Mouse (Mus musculus): ENCODE data around the gene Tnrc6b. TPM values are rescaled to one million over a fixed set of nuclear protein-coding genes. Genes with fewer than 3 reads are reported as not detected.

Tnrc6b gene
- polyA plus RNA-seq, 1 experiment from 2014 or later: 6.5 TPM

GRCm38 (mm10) chr15:80753351-80753750 lies 42.2 kb downstream of the Tnrc6b start:
- no peaks in the 10 kb centered on the region; the same call in 1 of the 2 replicates for H3K36me3 ChIP-seq (ENCODE audit: control insufficient read depth, insufficient read depth)
- H3K4me1 ChIP-seq (replicated peaks; ENCODE audit: control insufficient read depth, insufficient read depth, low read length): no peaks in the 10 kb centered on the region
- no peak for ATAC-seq
- no peak overlapping the region for H3K9ac ChIP-seq (ENCODE audit: low read depth, low read length)
- TF ChIP-seq CTCF (IDR thresholded peaks at IDR 0.05; ENCODE audit: low read depth): no peak
- 70% methylated on average over 6 of the region's 6 CpGs for WGBS
- H3K27me3 ChIP-seq (replicated peaks; ENCODE audit: control insufficient read depth, insufficient read depth, low read length): no peaks in the 10 kb centered on the region
- H3K4me3 ChIP-seq (ENCODE audit: low read depth, low read length): no peak overlapping the region
- H3K9me3 ChIP-seq (ENCODE audit: control insufficient read depth): no peaks in the 10 kb centered on the region
- no peak overlapping the region for H3K27ac ChIP-seq (ENCODE audit: low read depth, low read length)
- H3K4me2 ChIP-seq (replicated peaks; ENCODE audit: low read depth): no peak overlapping the region

- Histone ChIP-seq H3K9me3 (ENCODE audit: control insufficient read depth) (no peaks in the 10 kb centered on the region), H3K4me2 (replicated peaks; ENCODE audit: low read depth) (no peak overlapping the region), H3K27ac (ENCODE audit: low read depth, low read length) (no peak overlapping the region), H3K27me3 (replicated peaks; ENCODE audit: control insufficient read depth, insufficient read depth, low read length) (no peaks in the 10 kb centered on the region), H3K4me1 (replicated peaks; ENCODE audit: control insufficient read depth, insufficient read depth, low read length) (no peaks in the 10 kb centered on the region), H3K36me3 (ENCODE audit: control insufficient read depth, insufficient read depth) (no peaks in the 10 kb centered on the region; the same call in 1 of the 2 replicates), H3K9ac (ENCODE audit: low read depth, low read length) (no peak overlapping the region), H3K4me3 (ENCODE audit: low read depth, low read length) (no peak overlapping the region)
- no peak for TF ChIP-seq CTCF (IDR thresholded peaks at IDR 0.05; ENCODE audit: low read depth)
- no peak for ATAC-seq
- WGBS: 89% methylated on average over 1 of the region's 1 CpGs
These were observed 43.0 kb downstream of the Tnrc6b start for GRCm38 (mm10) chr15:80754103-80754502.

GRCm38 (mm10) chr15:80759451-80759850 lies 48.3 kb downstream of the Tnrc6b start:
- Histone ChIP-seq H3K9ac (ENCODE audit: low read depth, low read length) (no peak overlapping the region), H3K9me3 (ENCODE audit: control insufficient read depth) (no peaks in the 10 kb centered on the region), H3K4me3 (ENCODE audit: low read depth, low read length) (no peak overlapping the region), H3K27me3 (replicated peaks; ENCODE audit: control insufficient read depth, insufficient read depth, low read length) (no peaks in the 10 kb centered on the region), H3K36me3 (ENCODE audit: control insufficient read depth, insufficient read depth) (peaks cover 2% of the 10 kb centered on the region; the same call in 1 of the 2 replicates), H3K27ac (ENCODE audit: low read depth, low read length) (no peak overlapping the region), H3K4me1 (replicated peaks; ENCODE audit: control insufficient read depth, insufficient read depth, low read length) (no peaks in the 10 kb centered on the region), H3K4me2 (replicated peaks; ENCODE audit: low read depth) (no peak overlapping the region)
- WGBS: 86% methylated on average over 9 of the region's 9 CpGs
- TF ChIP-seq CTCF (IDR thresholded peaks at IDR 0.05; ENCODE audit: low read depth): no peak
- ATAC-seq: no peak

GRCm38 (mm10) chr15:80760504-80760903 lies 49.4 kb downstream of the Tnrc6b start:
- Histone ChIP-seq H3K9ac (ENCODE audit: low read depth, low read length) (no peak overlapping the region), H3K4me1 (replicated peaks; ENCODE audit: control insufficient read depth, insufficient read depth, low read length) (no peaks in the 10 kb centered on the region), H3K4me2 (replicated peaks; ENCODE audit: low read depth) (no peak overlapping the region), H3K4me3 (ENCODE audit: low read depth, low read length) (no peak overlapping the region), H3K27ac (ENCODE audit: low read depth, low read length) (no peak overlapping the region), H3K9me3 (ENCODE audit: control insufficient read depth) (no peaks in the 10 kb centered on the region), H3K36me3 (ENCODE audit: control insufficient read depth, insufficient read depth) (0 out of 2 replicates have a peak, but pooled peaks cover 2% of the 10 kb centered on the region), H3K27me3 (replicated peaks; ENCODE audit: control insufficient read depth, insufficient read depth, low read length) (no peaks in the 10 kb centered on the region)
- TF ChIP-seq CTCF (IDR thresholded peaks at IDR 0.05; ENCODE audit: low read depth): no peak
- ATAC-seq: no peak
- 90% methylated on average over 3 of the region's 3 CpGs for WGBS

- 0 out of 2 replicates have a peak overlapping the region, but pooled peaks have one; percentile 3 for H3K9ac ChIP-seq (ENCODE audit: low read depth, low read length)
- 0 out of 2 replicates have a peak, but pooled peaks cover 2% of the 10 kb centered on the region for H3K36me3 ChIP-seq (ENCODE audit: control insufficient read depth, insufficient read depth)
- 56% methylated on average over 8 of the region's 8 CpGs for WGBS
- H3K27me3 ChIP-seq (replicated peaks; ENCODE audit: control insufficient read depth, insufficient read depth, low read length): no peaks in the 10 kb centered on the region
- H3K27ac ChIP-seq (ENCODE audit: low read depth, low read length): no peak overlapping the region
- no peak for TF ChIP-seq CTCF (IDR thresholded peaks at IDR 0.05; ENCODE audit: low read depth)
- H3K4me2 ChIP-seq (replicated peaks; ENCODE audit: low read depth): no peak overlapping the region
- H3K4me1 ChIP-seq (replicated peaks; ENCODE audit: control insufficient read depth, insufficient read depth, low read length): no peaks in the 10 kb centered on the region
- no peaks in the 10 kb centered on the region for H3K9me3 ChIP-seq (ENCODE audit: control insufficient read depth)
- ATAC-seq: peak; percentile 82
- no peak overlapping the region for H3K4me3 ChIP-seq (ENCODE audit: low read depth, low read length)
These were observed 49.8 kb downstream of the Tnrc6b start for GRCm38 (mm10) chr15:80760935-80761334.

- Histone ChIP-seq H3K4me1 (replicated peaks; ENCODE audit: control insufficient read depth, insufficient read depth, low read length) (no peaks in the 10 kb centered on the region), H3K9me3 (ENCODE audit: control insufficient read depth) (no peaks in the 10 kb centered on the region), H3K9ac (ENCODE audit: low read depth, low read length) (no peak overlapping the region), H3K36me3 (ENCODE audit: control insufficient read depth, insufficient read depth) (0 out of 2 replicates have a peak, but pooled peaks cover 2% of the 10 kb centered on the region), H3K4me2 (replicated peaks; ENCODE audit: low read depth) (no peak overlapping the region), H3K4me3 (ENCODE audit: low read depth, low read length) (no peak overlapping the region), H3K27me3 (replicated peaks; ENCODE audit: control insufficient read depth, insufficient read depth, low read length) (no peaks in the 10 kb centered on the region), H3K27ac (ENCODE audit: low read depth, low read length) (no peak overlapping the region)
- TF ChIP-seq CTCF (IDR thresholded peaks at IDR 0.05; ENCODE audit: low read depth): no peak
- ATAC-seq: no peak
- 90% methylated on average over 4 of the region's 4 CpGs for WGBS
These were observed 51.5 kb downstream of the Tnrc6b start for GRCm38 (mm10) chr15:80762621-80763020.

- Histone ChIP-seq H3K9me3 (ENCODE audit: control insufficient read depth) (no peaks in the 10 kb centered on the region), H3K27me3 (replicated peaks; ENCODE audit: control insufficient read depth, insufficient read depth, low read length) (no peaks in the 10 kb centered on the region), H3K27ac (ENCODE audit: low read depth, low read length) (no peak overlapping the region), H3K4me2 (replicated peaks; ENCODE audit: low read depth) (no peak overlapping the region), H3K9ac (ENCODE audit: low read depth, low read length) (no peak overlapping the region), H3K4me3 (ENCODE audit: low read depth, low read length) (no peak overlapping the region), H3K4me1 (replicated peaks; ENCODE audit: control insufficient read depth, insufficient read depth, low read length) (no peaks in the 10 kb centered on the region), H3K36me3 (ENCODE audit: control insufficient read depth, insufficient read depth) (no peaks in the 10 kb centered on the region)
- TF ChIP-seq CTCF (IDR thresholded peaks at IDR 0.05; ENCODE audit: low read depth): no peak
- no peak for ATAC-seq
- WGBS: 95% methylated on average over 6 of the region's 6 CpGs
These were observed 53.6 kb downstream of the Tnrc6b start for GRCm38 (mm10) chr15:80764666-80765065.

All from intestine, postnatal 0 days (tissue).